Mouse (Mus musculus): Measurements from ENCODE around the gene Sbk3. TPM values are rescaled to one million over a fixed set of nuclear protein-coding genes. Genes with fewer than 3 reads are reported as not detected.
A peak's percentile ranks its signal among the peaks of the same experiment; 100 is the strongest.

The Sbk3 gene
- polyA plus RNA-seq, 1 experiment = not detected

DNA sequence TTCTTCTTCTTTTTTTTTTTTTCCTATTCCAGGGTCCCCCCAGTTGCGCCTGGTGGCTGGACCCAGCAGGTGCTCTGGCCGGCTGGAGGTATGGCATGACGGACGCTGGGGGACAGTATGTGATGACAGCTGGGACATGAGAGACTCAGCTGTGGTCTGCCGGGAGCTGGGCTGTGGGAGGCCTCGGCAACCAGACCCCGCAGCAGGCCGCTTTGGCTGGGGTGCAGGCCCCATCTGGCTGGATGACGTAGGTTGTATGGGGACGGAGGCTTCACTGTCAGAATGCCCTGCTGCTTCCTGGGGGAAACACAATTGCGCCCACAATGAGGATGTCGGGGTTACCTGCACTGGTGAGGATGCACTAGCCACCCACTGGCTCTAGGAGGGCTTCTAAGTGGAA, 37.9 kb downstream of the Sbk3 start:
- Histone ChIP-seq H3K4me3 (ENCODE audit: insufficient read depth, low read depth, low read length) (no peak overlapping the region), H3K4me1 (ENCODE audit: control insufficient read depth, insufficient read depth, low read length) (0 out of 2 replicates have a peak, but pooled peaks cover 3% of the 10 kb centered on the region), H3K27ac (ENCODE audit: insufficient read depth, low read depth, low read length) (no peak overlapping the region)
- 84% methylated on average over 12 of the region's 12 CpGs for WGBS
- TF ChIP-seq POLR2A (IDR thresholded peaks at IDR 0.05; ENCODE audit: insufficient read depth, low read depth, low read length) (no peak), CTCF (IDR thresholded peaks at IDR 0.05; ENCODE audit: insufficient read depth, low read depth, low read length) (no peak)

DNA sequence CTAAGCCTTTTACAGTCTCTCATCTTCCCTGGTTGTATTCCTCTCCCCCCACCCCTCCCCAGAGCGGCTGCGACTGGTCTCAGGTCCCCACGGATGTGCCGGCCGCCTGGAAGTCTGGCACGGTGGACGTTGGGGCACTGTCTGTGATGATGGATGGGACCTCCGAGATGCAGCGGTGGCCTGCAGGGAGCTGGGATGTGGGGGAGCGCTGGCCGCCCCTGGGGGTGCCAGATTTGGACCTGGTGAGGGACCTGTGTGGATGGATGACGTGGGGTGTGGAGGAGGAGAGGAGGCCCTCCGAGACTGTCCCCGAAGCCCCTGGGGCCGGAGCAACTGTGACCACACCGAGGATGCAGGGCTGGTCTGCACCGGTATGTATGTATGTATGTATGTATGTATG, 42.6 kb downstream of the Sbk3 start:
- 87% methylated on average over 17 of the region's 17 CpGs for WGBS
- no peak for TF ChIP-seq CTCF (IDR thresholded peaks at IDR 0.05; ENCODE audit: insufficient read depth, low read depth, low read length)
- TF ChIP-seq POLR2A (IDR thresholded peaks at IDR 0.05; ENCODE audit: insufficient read depth, low read depth, low read length) = no peak
- Histone ChIP-seq H3K4me1 (ENCODE audit: control insufficient read depth, insufficient read depth, low read length) (peaks cover 38% of the 10 kb centered on the region), H3K4me3 (ENCODE audit: insufficient read depth, low read depth, low read length) (no peak overlapping the region), H3K27ac (ENCODE audit: insufficient read depth, low read depth, low read length) (no peak overlapping the region)

DNA sequence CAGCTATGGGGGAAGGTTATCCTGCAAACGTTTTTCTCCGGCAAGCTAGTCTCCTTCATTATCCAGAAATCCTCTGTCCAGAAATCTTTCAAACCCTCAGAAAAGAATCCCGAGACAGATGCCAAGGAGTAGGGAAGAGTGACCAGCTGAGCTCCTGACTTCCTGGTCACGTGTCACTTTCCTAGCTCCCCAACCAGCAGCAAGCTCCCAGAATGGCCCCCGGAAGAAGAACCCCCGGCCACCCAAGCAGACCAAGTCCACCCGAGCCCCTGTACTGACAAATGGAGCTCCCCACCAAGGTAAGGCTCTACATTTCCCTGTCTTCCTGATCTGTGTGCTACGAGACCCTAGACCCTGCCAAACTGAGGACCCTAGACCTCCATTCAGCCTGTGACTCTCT, 43.3 kb downstream of the Sbk3 start:
- H3K4me3 ChIP-seq (ENCODE audit: insufficient read depth, low read depth, low read length) = no peak overlapping the region
- peaks cover 38% of the 10 kb centered on the region for H3K4me1 ChIP-seq (ENCODE audit: control insufficient read depth, insufficient read depth, low read length)
- H3K27ac ChIP-seq (ENCODE audit: insufficient read depth, low read depth, low read length) = no peak overlapping the region
- WGBS = 77% methylated on average over 8 of the region's 8 CpGs
- TF ChIP-seq CTCF (IDR thresholded peaks at IDR 0.05; ENCODE audit: insufficient read depth, low read depth, low read length) (no peak), POLR2A (IDR thresholded peaks at IDR 0.05; ENCODE audit: insufficient read depth, low read depth, low read length) (no peak)

- Histone ChIP-seq H3K27ac (ENCODE audit: insufficient read depth, low read depth, low read length) (no peak overlapping the region), H3K4me3 (ENCODE audit: insufficient read depth, low read depth, low read length) (no peak overlapping the region), H3K4me1 (ENCODE audit: control insufficient read depth, insufficient read depth, low read length) (peaks cover 40% of the 10 kb centered on the region)
- TF ChIP-seq CTCF (IDR thresholded peaks at IDR 0.05; ENCODE audit: insufficient read depth, low read depth, low read length) (no peak), POLR2A (IDR thresholded peaks at IDR 0.05; ENCODE audit: insufficient read depth, low read depth, low read length) (no peak)
- WGBS = 85% methylated on average over 16 of the region's 16 CpGs
These were observed 44.1 kb downstream of the Sbk3 start for GRCm38 (mm10) chr7:4926849-4927248.

- H3K27ac ChIP-seq (ENCODE audit: insufficient read depth, low read depth, low read length) = peak within 1 kb of the TSS; percentile 99
- H3K4me1 ChIP-seq (ENCODE audit: control insufficient read depth, insufficient read depth, low read length) = peaks cover 51% of the 10 kb centered on the region
- 16% methylated on average over 6 of the region's 6 CpGs for WGBS
- no peak for TF ChIP-seq POLR2A (IDR thresholded peaks at IDR 0.05; ENCODE audit: insufficient read depth, low read depth, low read length)
- no peak for TF ChIP-seq CTCF (IDR thresholded peaks at IDR 0.05; ENCODE audit: insufficient read depth, low read depth, low read length)
- H3K4me3 ChIP-seq (ENCODE audit: insufficient read depth, low read depth, low read length) = peak within 1 kb of the TSS; percentile 45
These were observed 45.3 kb downstream of the Sbk3 start, which contains the start of gene Ssc5d for GRCm38 (mm10) chr7:4925441-4926381. Gene Ssc5d (plus strand): TSS chr7:4925785.

DNA sequence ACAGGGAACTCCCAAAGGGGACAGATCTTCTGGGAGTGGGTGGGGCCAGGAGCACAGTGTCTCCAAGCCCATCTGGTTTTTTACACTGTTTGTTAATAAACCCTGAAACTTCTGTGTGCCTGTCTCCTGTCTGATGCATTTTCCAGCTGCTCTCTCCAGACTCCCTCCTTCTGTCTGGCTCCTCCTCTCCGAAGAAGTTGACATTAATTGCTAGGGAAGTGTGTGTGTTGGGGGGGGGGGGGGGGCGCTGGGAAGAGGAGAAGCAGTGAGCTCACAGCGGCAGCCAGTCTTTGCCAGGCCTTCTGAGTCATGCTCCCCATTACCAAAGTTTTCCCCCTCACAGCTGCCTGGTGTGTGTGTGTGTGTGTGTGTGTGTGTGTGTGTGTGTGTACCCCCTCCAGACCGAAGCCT, 46.1 kb downstream of the Sbk3 start:
- TF ChIP-seq POLR2A (IDR thresholded peaks at IDR 0.05; ENCODE audit: insufficient read depth, low read depth, low read length) = no peak
- TF ChIP-seq CTCF (IDR thresholded peaks at IDR 0.05; ENCODE audit: insufficient read depth, low read depth, low read length) = no peak
- 3% methylated on average over 3 of the region's 4 CpGs for WGBS
- H3K4me1 ChIP-seq (ENCODE audit: control insufficient read depth, insufficient read depth, low read length) = peaks cover 59% of the 10 kb centered on the region
- peak overlapping the region; percentile 99 for H3K27ac ChIP-seq (ENCODE audit: insufficient read depth, low read depth, low read length)
- H3K4me3 ChIP-seq (ENCODE audit: insufficient read depth, low read depth, low read length) = no peak overlapping the region; the same call in 1 of the 2 replicates

DNA sequence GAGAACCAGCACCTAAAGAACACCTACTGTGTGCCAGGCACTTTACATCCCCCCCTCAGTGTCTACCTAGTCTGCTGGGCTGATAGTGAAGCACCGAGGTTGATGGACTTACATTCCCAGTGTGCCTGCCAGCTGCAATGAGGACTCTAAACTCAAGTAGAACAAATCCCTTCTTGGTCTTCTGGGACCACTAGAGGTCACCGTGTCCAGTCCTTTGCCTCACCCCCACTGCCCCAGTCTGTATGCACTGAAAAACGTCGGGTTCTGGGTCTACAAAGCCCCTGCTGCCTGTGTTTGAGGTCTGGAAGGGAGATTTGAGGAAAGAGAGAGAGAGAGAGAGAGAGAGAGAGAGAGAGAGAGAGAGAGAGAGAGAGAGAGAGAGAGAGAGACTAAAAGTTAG, 46.5 kb downstream of the Sbk3 start:
- under 1% methylated on average over 4 of the region's 4 CpGs for WGBS
- Histone ChIP-seq H3K4me3 (ENCODE audit: insufficient read depth, low read depth, low read length) (peak overlapping the region; percentile 45), H3K4me1 (ENCODE audit: control insufficient read depth, insufficient read depth, low read length) (peaks cover 60% of the 10 kb centered on the region), H3K27ac (ENCODE audit: insufficient read depth, low read depth, low read length) (peak overlapping the region; percentile 99)
- TF ChIP-seq POLR2A (IDR thresholded peaks at IDR 0.05; ENCODE audit: insufficient read depth, low read depth, low read length) = no peak

- WGBS = 2% methylated on average over 37 of the region's 37 CpGs
- TF ChIP-seq POLR2A (IDR thresholded peaks at IDR 0.05; ENCODE audit: insufficient read depth, low read depth, low read length) (no peak), CTCF (IDR thresholded peaks at IDR 0.05; ENCODE audit: insufficient read depth, low read depth, low read length) (no peak)
- H3K27ac ChIP-seq (ENCODE audit: insufficient read depth, low read depth, low read length) = peak overlapping the region; percentile 99
- H3K4me3 ChIP-seq (ENCODE audit: insufficient read depth, low read depth, low read length) = peak overlapping the region; percentile 45
- H3K4me1 ChIP-seq (ENCODE audit: control insufficient read depth, insufficient read depth, low read length) = peaks cover 66% of the 10 kb centered on the region
These were observed 47.2 kb downstream of the Sbk3 start for GRCm38 (mm10) chr7:4923586-4924364.
